Mouse (Mus musculus) myocyte (in vitro differentiated cells): Measurements from ENCODE around the gene Itga3. TPM values are rescaled to one million over a fixed set of nuclear protein-coding genes. Genes with fewer than 3 reads are reported as not detected.

ENCODE experiments used
- H3K27me3 ChIP-seq: one replicate; pipeline ENCODE4 v1.6.1; 2011; ENCODE audit not compliant: control insufficient read depth, insufficient read depth, insufficient read length
- H3K36me3 ChIP-seq: one replicate; pipeline ENCODE4 v1.6.1; 2011; ENCODE audit not compliant: control insufficient read depth, insufficient read depth
- H3K4me2 ChIP-seq: one replicate; pipeline ENCODE4 v1.6.1; 2011; ENCODE audit warnings: low read depth, control low read depth
- H3K4me3 ChIP-seq: one replicate; pipeline ENCODE4 v1.5.1; 2011; ENCODE audit warnings: mild to moderate bottlenecking, control low read depth, moderate library complexity
- H3K79me2 ChIP-seq: one replicate; pipeline ENCODE4 v1.6.1; 2011; ENCODE audit not compliant: control insufficient read depth, insufficient read depth
- H3ac ChIP-seq: one replicate; pipeline ENCODE4 v1.6.1; 2011; ENCODE audit not compliant: control insufficient read depth, insufficient read length
- CEBPB ChIP-seq: IDR thresholded peaks from 2 replicates; pipeline ENCODE4 v1.6.1; 2011; ENCODE audit warnings: mild to moderate bottlenecking, moderate library complexity; ENCODE audit not compliant: poor library complexity, insufficient read depth, severe bottlenecking
- E2F4 ChIP-seq: IDR thresholded peaks from one replicate; pipeline ENCODE4 v1.6.1; 2011; ENCODE audit warnings: mild to moderate bottlenecking, control low read depth, moderate library complexity; ENCODE audit not compliant: insufficient read depth
- MAX ChIP-seq: IDR thresholded peaks from one replicate; pipeline ENCODE4 v1.6.1; 2011; ENCODE audit warnings: low read depth, mild to moderate bottlenecking, control low read depth
- MYOD1 ChIP-seq, 3 experiments: IDR thresholded peaks; one replicate each; pipeline ENCODE4 v1.6.1; 2011; ENCODE audit warnings: control low read depth in 2 of 3, low read depth in 2 of 3, mild to moderate bottlenecking in 2 of 3, moderate library complexity in 1 of 3; ENCODE audit not compliant: insufficient read length in 2 of 3, control insufficient read depth in 1 of 3
- MYOG ChIP-seq, 3 experiments: IDR thresholded peaks; one replicate each; pipeline ENCODE4 v1.6.1; 2011; ENCODE audit warnings: control low read depth in 2 of 3, low read depth in 2 of 3, mild to moderate bottlenecking in 2 of 3; ENCODE audit not compliant: insufficient read length in 2 of 3, control insufficient read depth in 1 of 3, insufficient read depth in 1 of 3
- POLR2A ChIP-seq: IDR thresholded peaks from one replicate; pipeline ENCODE4 v1.6.1; 2011; ENCODE audit warnings: low read depth, mild to moderate bottlenecking, control low read depth, moderate library complexity; ENCODE audit not compliant: insufficient read length
- POLR2AphosphoS2 ChIP-seq: IDR thresholded peaks from one replicate; pipeline ENCODE4 v1.6.1; 2011; ENCODE audit warnings: low read depth, control low read depth; ENCODE audit not compliant: insufficient read length
- REST ChIP-seq: IDR thresholded peaks from one replicate; pipeline ENCODE4 v1.6.1; 2011; ENCODE audit warnings: mild to moderate bottlenecking, control low read depth, moderate library complexity; ENCODE audit not compliant: insufficient read depth, insufficient read length
- SRF ChIP-seq: IDR thresholded peaks from one replicate; pipeline ENCODE4 v1.6.1; 2011; ENCODE audit warnings: low read depth; ENCODE audit not compliant: control insufficient read depth, insufficient read length
- TCF12 ChIP-seq: IDR thresholded peaks from one replicate; pipeline ENCODE4 v1.6.1; 2011; ENCODE audit warnings: mild to moderate bottlenecking, control low read depth; ENCODE audit not compliant: poor library complexity, insufficient read depth, severe bottlenecking
- TCF3 ChIP-seq: IDR thresholded peaks from one replicate; pipeline ENCODE4 v1.6.1; 2011; ENCODE audit warnings: low read depth, control low read depth; ENCODE audit not compliant: insufficient read length
- USF1 ChIP-seq: IDR thresholded peaks from one replicate; pipeline ENCODE4 v1.6.1; 2011; ENCODE audit warnings: low read depth, mild to moderate bottlenecking, control low read depth, moderate library complexity
- polyA plus RNA-seq: library from polyadenylated mRNA; unstranded; fragments of >200 nt; fragmentation: generic; extraction: Trizol; gene quantifications from one replicate; pipeline ENCODE4 v1.2.1, GENCODE M21; 2012; ENCODE audit warnings: missing spikeins

Gene Itga3
- polyA plus RNA-seq, 1 experiment, result 19.9 TPM

DNA sequence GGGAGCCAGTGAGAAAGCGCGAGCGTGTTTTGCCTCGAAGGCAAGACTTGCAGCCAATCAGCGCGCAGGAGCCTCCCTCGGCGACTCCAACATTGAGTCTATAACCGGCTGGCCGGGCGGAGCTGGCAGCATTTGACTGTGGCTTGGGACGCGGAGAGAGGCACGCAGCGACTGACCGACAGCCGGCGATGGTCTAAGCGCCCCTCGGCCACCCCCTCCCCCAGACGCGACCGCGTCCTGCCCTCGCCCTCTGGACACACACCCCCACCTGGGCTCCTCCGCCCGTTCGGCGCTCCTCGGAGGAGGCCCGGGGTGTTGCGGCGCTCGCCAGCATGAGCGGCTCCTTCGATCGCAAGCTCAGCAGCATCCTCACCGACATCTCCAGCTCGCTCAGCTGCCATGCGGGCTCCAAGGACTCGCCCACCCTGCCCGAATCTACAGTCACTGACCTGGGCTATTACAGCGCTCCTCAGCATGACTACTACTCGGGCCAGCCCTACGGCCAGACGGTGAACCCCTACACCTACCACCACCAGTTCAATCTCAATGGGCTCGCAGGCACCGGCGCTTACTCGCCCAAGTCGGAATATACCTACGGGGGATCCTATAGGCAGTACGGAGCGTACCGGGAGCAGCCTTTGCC lies 43.5 kb upstream of the Itga3 start, which contains the start of gene Dlx3:
Gene Dlx3, plus strand, starts transcription at position 130 of the 643 bp plus-strand sequence.
- Histone ChIP-seq H3K36me3 (peaks cover 4% of the 10 kb centered on the region), H3K4me2 (peak within 1 kb of the TSS; percentile 87), H3K4me3 (peak within 1 kb of the TSS; percentile 80), H3ac (peak within 1 kb of the TSS; percentile 0), H3K79me2 (peaks cover 21% of the 10 kb centered on the region), H3K27me3 (no peaks in the 10 kb centered on the region)
- TF ChIP-seq POLR2AphosphoS2 (peak; percentile 95), MAX (no peak), MYOG (IDR thresholded peaks at IDR 0.05; ENCODE audit: control insufficient read depth in 1 of 3, insufficient read depth in 1 of 3, insufficient read length in 2 of 3, low read depth in 2 of 3) (peak in 1 of 3 experiments; percentile 7), POLR2A (peak; percentile 98)

DNA sequence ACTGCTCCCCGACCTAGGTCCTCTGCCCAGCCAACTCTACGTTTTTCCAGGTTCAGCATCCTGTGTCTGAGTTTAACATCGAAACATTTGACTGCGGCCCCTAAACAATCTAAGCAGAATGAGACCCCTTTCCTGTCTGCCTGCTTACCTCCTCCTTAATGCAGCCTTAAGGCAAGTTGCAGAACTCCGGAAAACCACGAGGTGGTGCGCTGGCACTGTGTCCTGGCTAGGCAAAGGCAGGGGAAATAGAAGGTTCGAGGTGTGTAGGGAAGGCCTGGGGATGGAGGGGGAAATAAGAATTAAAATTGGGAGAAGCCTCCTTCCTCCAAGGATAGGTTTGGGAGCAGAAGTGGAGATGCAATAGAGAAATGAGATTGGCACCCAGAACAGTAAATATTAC lies 41.9 kb upstream of the Itga3 start:
- Histone ChIP-seq H3K4me3 (no peak overlapping the region), H3K36me3 (peaks cover 4% of the 10 kb centered on the region), H3ac (no peak overlapping the region), H3K27me3 (no peaks in the 10 kb centered on the region), H3K4me2 (no peak overlapping the region), H3K79me2 (peaks cover 21% of the 10 kb centered on the region)
- no peak for TF ChIP-seq MAX
- TF ChIP-seq REST, result no peak
- TF ChIP-seq SRF, result no peak
- no peak for TF ChIP-seq POLR2AphosphoS2
- TF ChIP-seq TCF12, result no peak
- no peak for TF ChIP-seq USF1
- no peak for TF ChIP-seq POLR2A
- no peak for TF ChIP-seq CEBPB
- no peak for TF ChIP-seq TCF3
- TF ChIP-seq MYOG (IDR thresholded peaks at IDR 0.05; ENCODE audit: control insufficient read depth in 1 of 3, insufficient read depth in 1 of 3, insufficient read length in 2 of 3, low read depth in 2 of 3), result no peak
- no peak for TF ChIP-seq E2F4
- no peak for TF ChIP-seq MYOD1 (IDR thresholded peaks at IDR 0.05; ENCODE audit: control insufficient read depth in 1 of 3, insufficient read length in 2 of 3, low read depth in 2 of 3)

DNA sequence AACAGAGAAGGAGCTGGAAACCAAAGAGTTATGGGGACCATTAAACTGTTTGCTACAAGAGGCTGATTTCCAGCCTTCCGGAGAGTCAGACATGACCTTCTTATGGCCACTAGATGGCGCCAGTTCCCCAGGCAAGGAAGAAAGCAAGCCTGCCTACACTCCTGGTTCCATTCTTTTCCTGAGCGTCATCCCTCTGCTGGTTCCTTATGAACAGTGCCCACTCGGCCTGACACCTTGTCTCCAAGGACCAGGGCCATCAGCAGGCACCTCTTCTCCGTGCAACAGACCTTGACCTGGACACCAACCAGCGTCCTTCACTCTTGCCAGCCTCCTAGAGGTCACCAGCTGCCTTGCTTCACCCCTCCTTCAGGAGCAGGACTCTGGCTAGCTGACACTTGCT lies 40.4 kb upstream of the Itga3 start:
- H3K36me3 ChIP-seq, result no peaks in the 10 kb centered on the region
- no peak overlapping the region for H3ac ChIP-seq
- H3K4me2 ChIP-seq, result no peak overlapping the region
- H3K79me2 ChIP-seq, result peaks cover 16% of the 10 kb centered on the region
- H3K27me3 ChIP-seq, result no peaks in the 10 kb centered on the region
- TF ChIP-seq MAX, result no peak
- TF ChIP-seq POLR2A, result no peak
- no peak for TF ChIP-seq REST
- TF ChIP-seq E2F4, result no peak
- TF ChIP-seq MYOD1 (IDR thresholded peaks at IDR 0.05; ENCODE audit: control insufficient read depth in 1 of 3, insufficient read length in 2 of 3, low read depth in 2 of 3), result no peak
- TF ChIP-seq POLR2AphosphoS2, result no peak
- no peak for TF ChIP-seq SRF
- TF ChIP-seq TCF12, result no peak
- no peak for TF ChIP-seq CEBPB
- TF ChIP-seq USF1, result no peak
- TF ChIP-seq TCF3, result no peak
- H3K4me3 ChIP-seq, result no peak overlapping the region

DNA sequence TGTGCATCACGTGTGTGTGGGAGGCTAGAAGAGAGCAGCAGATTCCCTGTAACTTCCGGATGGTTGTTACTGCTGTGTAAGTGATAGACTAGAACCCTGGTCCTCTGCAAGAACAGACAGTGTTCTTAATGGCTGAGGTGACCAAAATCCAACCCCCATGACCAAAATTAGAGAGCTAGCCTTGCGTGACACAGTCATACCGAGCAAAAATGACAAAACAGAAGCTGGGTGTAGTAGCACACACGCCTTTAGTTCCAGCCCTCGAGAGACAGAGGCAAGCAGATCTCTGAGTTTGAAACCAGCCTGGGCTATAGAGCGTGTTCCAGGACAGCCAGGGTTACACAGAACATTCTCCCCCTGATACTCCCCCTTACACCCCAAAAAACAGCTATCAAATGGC lies 33.5 kb upstream of the Itga3 start:
- no peaks in the 10 kb centered on the region for H3K79me2 ChIP-seq
- no peak overlapping the region for H3ac ChIP-seq
- TF ChIP-seq TCF3 (no peak), MYOG (IDR thresholded peaks at IDR 0.05; ENCODE audit: control insufficient read depth in 1 of 3, insufficient read depth in 1 of 3, insufficient read length in 2 of 3, low read depth in 2 of 3) (no peak), CEBPB (no peak), USF1 (no peak), POLR2A (no peak), POLR2AphosphoS2 (no peak), E2F4 (no peak), MYOD1 (IDR thresholded peaks at IDR 0.05; ENCODE audit: control insufficient read depth in 1 of 3, insufficient read length in 2 of 3, low read depth in 2 of 3) (no peak), MAX (no peak), TCF12 (no peak), REST (no peak), SRF (no peak)
- H3K4me2 ChIP-seq, result no peak overlapping the region
- no peaks in the 10 kb centered on the region for H3K36me3 ChIP-seq
- H3K4me3 ChIP-seq, result no peak overlapping the region
- H3K27me3 ChIP-seq, result no peaks in the 10 kb centered on the region

DNA sequence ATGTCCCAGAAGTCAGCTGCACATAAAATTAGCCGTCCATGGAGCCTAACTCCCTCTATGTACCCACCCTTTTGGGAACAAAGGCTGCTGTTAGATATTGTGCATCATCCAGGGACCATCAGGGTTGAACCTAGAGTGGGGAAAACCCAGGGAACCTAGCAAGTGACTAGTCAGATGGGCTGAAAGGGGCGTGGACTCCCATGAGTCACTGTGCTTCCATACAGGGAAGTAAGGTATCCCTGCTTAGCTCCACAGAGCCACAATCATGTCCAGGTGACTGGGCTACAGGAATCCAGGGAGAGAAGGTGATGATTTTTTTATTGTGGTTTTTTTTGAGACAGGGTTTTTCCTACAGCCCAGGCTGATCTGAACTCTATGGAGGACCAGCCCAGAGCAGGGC lies 32.4 kb upstream of the Itga3 start:
- no peak overlapping the region for H3ac ChIP-seq
- no peak for TF ChIP-seq TCF3
- no peak for TF ChIP-seq MAX
- TF ChIP-seq SRF, result no peak

More for the DNA sequence above, 32.4 kb upstream of the Itga3 start:
- no peak overlapping the region for H3K4me2 ChIP-seq
- no peaks in the 10 kb centered on the region for H3K27me3 ChIP-seq
- no peaks in the 10 kb centered on the region for H3K36me3 ChIP-seq
- no peaks in the 10 kb centered on the region for H3K79me2 ChIP-seq
- H3K4me3 ChIP-seq, result no peak overlapping the region
